Mouse (Mus musculus) CD4-positive naive resting alpha-beta T cell, adult 57 days (primary cell): ENCODE results near the gene Tm7sf3. TPM values are rescaled to one million over a fixed set of nuclear protein-coding genes. Genes with fewer than 3 reads are reported as not detected.

Experiments used
- total RNA-seq: library from RNA; stranded (reverse); gene quantifications from one replicate; pipeline ENCODE4 v1.2.4, GENCODE M21; 2023

The Tm7sf3 gene
- 5.7 TPM for total RNA-seq

GRCm38 (mm10) chr6:146642276-146643183 is at the start of gene Tm7sf3, which contains the start of gene Med21:
Gene Tm7sf3, minus strand, starts transcription at chr6:146642824.
Gene Med21, plus strand, starts transcription at chr6:146642547.

GRCm38 (mm10) chr6:146577310-146578109 is 65.1 kb downstream of the Tm7sf3 start, which contains the start of gene Ints13:
Gene Ints13, minus strand, starts transcription at chr6:146577835.

GRCm38 (mm10) chr6:146576903-146577302 is 65.7 kb downstream of the Tm7sf3 start, which contains the start of gene Fgfr1op2:
Gene Fgfr1op2, plus strand, starts transcription at chr6:146577203.

Other genes with a start within 250 kb of the Tm7sf3 start
- 178 TPM for gene Itpr2, start 140.6 kb downstream of the Tm7sf3 start, total RNA-seq
- gene Fgfr1op2, start 65.6 kb downstream of the Tm7sf3 start, total RNA-seq = 74.6 TPM
- gene Ints13, start 65.0 kb downstream of the Tm7sf3 start, total RNA-seq = 76.1 TPM
- gene Med21, start 277 bp downstream of the Tm7sf3 start, total RNA-seq = 45.1 TPM
- 17.1 TPM for gene Stk38l, start 82.2 kb upstream of the Tm7sf3 start, total RNA-seq
- 1.2 TPM for gene Arntl2, start 153.2 kb upstream of the Tm7sf3 start, total RNA-seq
- not detected for gene Smco2, start 207.3 kb upstream of the Tm7sf3 start, total RNA-seq
- 12.6 TPM for gene Ppfibp1, start 245.7 kb upstream of the Tm7sf3 start, total RNA-seq